Mouse (Mus musculus) neural tube, embryonic 13.5 days (tissue): ENCODE measurements around the gene Prr9. TPM values are rescaled to one million over a fixed set of nuclear protein-coding genes. Genes with fewer than 3 reads are reported as not detected.

Experiments used
- ATAC-seq: fragments of 200-750 bp; cut with Nextera tagmentation; 2 replicates; pipeline ENCODE4 v1.8.0; 2017; ENCODE audit warnings: low read depth, mild to moderate bottlenecking, moderate TSS enrichment, moderate library complexity
- H3K27ac ChIP-seq: fragments of 300-500 bp; sonication (generic); replicated peaks from 2 replicates; pipeline ENCODE4 v1.5.1; 2015; ENCODE audit warnings: moderate library complexity, mild to moderate bottlenecking, inconsistent platforms
- H3K27me3 ChIP-seq: fragments of 300-500 bp; sonication (generic); 2 replicates; pipeline ENCODE4 v1.6.1; 2015; ENCODE audit warnings: mild to moderate bottlenecking, inconsistent platforms
- H3K36me3 ChIP-seq: fragments of 300-500 bp; sonication (generic); 2 replicates; pipeline ENCODE4 v1.6.1; 2015; ENCODE audit warnings: mild to moderate bottlenecking, inconsistent platforms
- H3K4me1 ChIP-seq: fragments of 300-500 bp; sonication (generic); replicated peaks from 2 replicates; pipeline ENCODE4 v1.6.1; 2015; ENCODE audit warnings: inconsistent platforms
- H3K4me2 ChIP-seq: fragments of 300-500 bp; sonication (generic); 2 replicates; pipeline ENCODE4 v1.6.1; 2015; ENCODE audit warnings: inconsistent platforms, mild to moderate bottlenecking, moderate library complexity
- H3K4me3 ChIP-seq: fragments of 300-500 bp; sonication (generic); 2 replicates; pipeline ENCODE4 v1.5.1; 2015; ENCODE audit warnings: mild to moderate bottlenecking, inconsistent platforms
- H3K9ac ChIP-seq: fragments of 300-500 bp; sonication (generic); 2 replicates; pipeline ENCODE4 v1.6.1; 2015; ENCODE audit warnings: moderate library complexity, mild to moderate bottlenecking, inconsistent platforms
- H3K9me3 ChIP-seq: fragments of 300-500 bp; sonication (generic); 2 replicates; pipeline ENCODE4 v1.6.1; 2016; ENCODE audit warnings: inconsistent platforms
- WGBS: fragments of 180-500 bp; shearing (Covaris S2); methylation state at CpG from one replicate; pipeline ENCODE4 v1.1.7; 2015; 5-methylcytosine and 5-hydroxymethylcytosine counted together
- polyA plus RNA-seq: library from polyadenylated mRNA; unstranded; fragments of >200 nt; fragmentation: Nextera tagmentation; extraction: Ambion mirVana; gene quantifications from 2 replicates; pipeline ENCODE4 v1.2.1, GENCODE M21; 2015

Gene Prr9
- not detected in 2 replicates for polyA plus RNA-seq

DNA sequence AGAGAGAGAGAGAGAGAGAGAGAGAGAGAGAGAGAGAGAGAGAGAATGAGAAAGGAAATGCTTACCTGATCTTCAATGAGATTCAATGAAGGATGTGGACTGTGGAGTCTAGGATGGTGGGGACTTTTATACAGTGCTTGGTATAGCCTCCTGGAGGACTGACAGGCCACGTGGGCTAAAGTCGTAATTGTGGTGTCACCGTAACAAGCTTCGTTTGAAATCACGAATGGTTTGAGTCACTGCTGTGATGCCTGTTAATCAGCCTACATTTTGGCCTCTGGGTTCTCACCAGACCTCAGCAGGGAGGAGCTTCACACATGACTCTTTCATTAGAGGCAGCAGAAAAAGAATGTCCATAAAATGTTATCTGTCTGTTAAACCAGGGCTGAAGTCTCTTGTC is at the start of gene Prr9:
Prr9 (minus strand) TSS at position 101 of the 400 bp plus-strand sequence.
- no peak for ATAC-seq
- WGBS, result 83% methylated on average over 5 of the region's 5 CpGs
- H3K9me3 ChIP-seq, result no peaks in the 10 kb centered on the region
- no peaks in the 10 kb centered on the region for H3K36me3 ChIP-seq
- H3K4me2 ChIP-seq, result no peak within 1 kb of the TSS
- no peak within 1 kb of the TSS for H3K9ac ChIP-seq
- no peak within 1 kb of the TSS for H3K4me3 ChIP-seq
- no peak within 1 kb of the TSS for H3K27ac ChIP-seq
- no peaks in the 10 kb centered on the region for H3K4me1 ChIP-seq
- H3K27me3 ChIP-seq, result no peaks in the 10 kb centered on the region

DNA sequence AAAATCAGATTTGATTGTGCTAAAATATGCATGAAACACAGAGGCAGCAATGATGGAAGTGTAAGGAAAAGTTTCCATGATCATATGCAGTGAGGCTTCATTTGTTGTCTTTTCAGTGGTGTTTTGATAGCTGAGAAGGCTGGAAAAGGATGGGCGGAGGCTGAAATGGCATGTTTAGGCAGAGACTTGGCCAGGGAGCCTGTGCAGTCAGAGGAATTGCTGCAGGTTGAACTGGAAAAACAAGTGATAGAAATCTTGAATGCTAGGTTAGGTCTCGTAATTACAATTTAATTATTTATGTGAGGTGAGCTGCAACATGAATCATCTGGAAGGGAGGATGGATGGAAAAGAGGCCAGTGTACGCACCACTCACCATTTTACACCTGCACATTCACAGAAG is 46.1 kb upstream of the Prr9 start:
- 90% methylated on average over 3 of the region's 3 CpGs for WGBS
- no peak overlapping the region for H3K27ac ChIP-seq
- no peak for ATAC-seq
- no peaks in the 10 kb centered on the region for H3K36me3 ChIP-seq
- no peak overlapping the region for H3K4me2 ChIP-seq
- no peak overlapping the region for H3K9ac ChIP-seq
- H3K9me3 ChIP-seq, result no peaks in the 10 kb centered on the region
- H3K27me3 ChIP-seq, result no peaks in the 10 kb centered on the region
- no peak overlapping the region for H3K4me3 ChIP-seq
- no peaks in the 10 kb centered on the region for H3K4me1 ChIP-seq

GRCm38 (mm10) chr3:92153322-92153721 is 29.6 kb upstream of the Prr9 start:
- ATAC-seq, result no peak
- Histone ChIP-seq H3K4me3 (no peak overlapping the region), H3K27ac (no peak overlapping the region), H3K4me1 (no peaks in the 10 kb centered on the region), H3K9ac (no peak overlapping the region), H3K4me2 (no peak overlapping the region), H3K36me3 (no peaks in the 10 kb centered on the region), H3K9me3 (no peaks in the 10 kb centered on the region), H3K27me3 (no peaks in the 10 kb centered on the region)

GRCm38 (mm10) chr3:92150631-92151277 is 27.0 kb upstream of the Prr9 start:
- Histone ChIP-seq H3K27ac (no peak overlapping the region), H3K9ac (no peak overlapping the region), H3K4me1 (no peaks in the 10 kb centered on the region), H3K4me2 (peak overlapping the region; percentile 24; the same call in 1 of the 2 replicates), H3K27me3 (no peaks in the 10 kb centered on the region), H3K36me3 (no peaks in the 10 kb centered on the region), H3K4me3 (no peak overlapping the region), H3K9me3 (no peaks in the 10 kb centered on the region)
- WGBS, result 24% methylated on average over 8 of the region's 8 CpGs
- peak; percentile 93 for ATAC-seq

DNA sequence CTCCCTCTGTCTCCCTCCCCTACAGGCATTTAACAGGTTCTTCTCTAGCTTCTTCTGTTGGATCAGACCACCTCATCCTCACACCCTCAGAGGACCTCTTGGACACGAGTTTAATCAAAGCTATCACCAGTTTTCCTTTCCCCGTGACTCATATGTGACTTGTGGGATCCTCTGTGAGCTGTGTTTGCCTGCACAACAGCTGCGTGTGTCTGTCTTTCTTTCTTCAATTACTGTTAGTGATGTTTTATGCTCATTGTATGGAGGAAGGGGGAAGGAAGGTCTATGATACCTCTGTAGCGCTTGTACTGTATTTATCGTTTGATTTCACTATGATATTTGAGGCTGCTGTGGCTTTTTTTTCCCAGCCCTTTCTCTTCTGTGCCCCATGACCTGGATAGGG is 24.2 kb upstream of the Prr9 start:
- Histone ChIP-seq H3K4me1 (no peaks in the 10 kb centered on the region), H3K27me3 (no peaks in the 10 kb centered on the region), H3K9me3 (no peaks in the 10 kb centered on the region), H3K4me3 (no peak overlapping the region), H3K4me2 (no peak overlapping the region), H3K27ac (no peak overlapping the region), H3K9ac (no peak overlapping the region), H3K36me3 (no peaks in the 10 kb centered on the region)
- 79% methylated on average over 5 of the region's 5 CpGs for WGBS
- no peak for ATAC-seq

- no peak for ATAC-seq
- WGBS, result 53% methylated on average over 2 of the region's 2 CpGs
- H3K4me3 ChIP-seq, result no peak overlapping the region
- no peaks in the 10 kb centered on the region for H3K36me3 ChIP-seq
- no peaks in the 10 kb centered on the region for H3K4me1 ChIP-seq
- no peak overlapping the region for H3K27ac ChIP-seq
- H3K9ac ChIP-seq, result no peak overlapping the region
- no peaks in the 10 kb centered on the region for H3K9me3 ChIP-seq
- no peaks in the 10 kb centered on the region for H3K27me3 ChIP-seq
- H3K4me2 ChIP-seq, result no peak overlapping the region
Observed at GRCm38 (mm10) chr3:92147420-92147819, 23.7 kb upstream of the Prr9 start.

- Histone ChIP-seq H3K4me3 (no peak within 1 kb of the TSS), H3K27ac (no peak within 1 kb of the TSS), H3K4me1 (no peaks in the 10 kb centered on the region), H3K9me3 (no peaks in the 10 kb centered on the region), H3K27me3 (no peaks in the 10 kb centered on the region), H3K4me2 (no peak within 1 kb of the TSS), H3K36me3 (no peaks in the 10 kb centered on the region), H3K9ac (no peak within 1 kb of the TSS)
- 77% methylated on average over 1 of the region's 1 CpGs for WGBS
- ATAC-seq, result no peak
Observed at GRCm38 (mm10) chr3:92142644-92143043, 18.9 kb upstream of the Prr9 start, which contains the start of gene Lelp1. TSS of gene Lelp1 (minus strand) at chr3:92142744.

DNA sequence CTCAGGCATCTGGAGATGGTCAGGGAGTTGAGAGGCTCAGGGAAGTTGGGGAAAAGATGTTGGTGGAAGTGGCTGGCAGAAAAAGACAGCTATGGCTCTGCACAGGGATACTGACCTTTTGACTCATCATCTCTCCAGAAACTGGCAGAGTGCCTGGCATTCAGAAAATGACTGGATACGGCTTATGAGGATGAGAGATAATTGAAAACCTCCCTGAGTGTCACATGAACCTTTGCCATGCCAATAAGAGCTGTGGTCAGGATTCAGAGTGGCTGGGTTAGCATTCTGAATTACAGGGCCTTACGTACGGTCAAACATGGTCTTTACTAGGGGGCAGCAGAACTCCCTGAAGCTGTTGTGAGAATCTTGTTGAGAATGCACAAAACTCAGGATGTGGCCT is 2.8 kb downstream of the Prr9 start:
- H3K4me2 ChIP-seq, result no peak overlapping the region
- H3K27ac ChIP-seq, result no peak overlapping the region
- ATAC-seq, result no peak
- H3K9ac ChIP-seq, result no peak overlapping the region
- 86% methylated on average over 3 of the region's 3 CpGs for WGBS
- no peaks in the 10 kb centered on the region for H3K4me1 ChIP-seq
- H3K4me3 ChIP-seq, result no peak overlapping the region
- no peaks in the 10 kb centered on the region for H3K9me3 ChIP-seq
- H3K27me3 ChIP-seq, result no peaks in the 10 kb centered on the region
- no peaks in the 10 kb centered on the region for H3K36me3 ChIP-seq

GRCm38 (mm10) chr3:92117930-92118329 is 5.8 kb downstream of the Prr9 start:
- 34% methylated on average over 3 of the region's 3 CpGs for WGBS
- no peak for ATAC-seq

GRCm38 (mm10) chr3:92111526-92111925 is 12.2 kb downstream of the Prr9 start:
- Histone ChIP-seq H3K27ac (no peak overlapping the region), H3K9me3 (no peaks in the 10 kb centered on the region), H3K4me1 (no peaks in the 10 kb centered on the region), H3K36me3 (no peaks in the 10 kb centered on the region), H3K9ac (no peak overlapping the region), H3K27me3 (no peaks in the 10 kb centered on the region), H3K4me2 (no peak overlapping the region), H3K4me3 (no peak overlapping the region)
- ATAC-seq, result no peak

More at GRCm38 (mm10) chr3:92117930-92118329, 5.8 kb downstream of the Prr9 start:
- no peak overlapping the region for H3K4me3 ChIP-seq
- no peaks in the 10 kb centered on the region for H3K4me1 ChIP-seq
- no peak overlapping the region for H3K9ac ChIP-seq
- no peaks in the 10 kb centered on the region for H3K27me3 ChIP-seq
- no peaks in the 10 kb centered on the region for H3K36me3 ChIP-seq
- H3K9me3 ChIP-seq, result no peaks in the 10 kb centered on the region
- H3K4me2 ChIP-seq, result no peak overlapping the region
- no peak overlapping the region for H3K27ac ChIP-seq

GRCm38 (mm10) chr3:92110790-92111189 is 13.0 kb downstream of the Prr9 start:
- H3K9me3 ChIP-seq, result no peaks in the 10 kb centered on the region
- ATAC-seq, result no peak
- no peaks in the 10 kb centered on the region for H3K36me3 ChIP-seq
- no peak overlapping the region for H3K9ac ChIP-seq
- no peaks in the 10 kb centered on the region for H3K27me3 ChIP-seq
- H3K4me3 ChIP-seq, result no peak overlapping the region
- H3K27ac ChIP-seq, result no peak overlapping the region
- no peaks in the 10 kb centered on the region for H3K4me1 ChIP-seq
- no peak overlapping the region for H3K4me2 ChIP-seq

- Histone ChIP-seq H3K36me3 (no peaks in the 10 kb centered on the region), H3K4me2 (no peak overlapping the region), H3K4me3 (no peak overlapping the region), H3K4me1 (no peaks in the 10 kb centered on the region), H3K27ac (no peak overlapping the region), H3K9ac (no peak overlapping the region), H3K9me3 (no peaks in the 10 kb centered on the region), H3K27me3 (no peaks in the 10 kb centered on the region)
- 0 out of 2 replicates have a peak, but pooled peaks have one; percentile 50 for ATAC-seq
- 9% methylated on average over 6 of the region's 6 CpGs for WGBS
Observed at GRCm38 (mm10) chr3:92106582-92106981, 17.2 kb downstream of the Prr9 start.

DNA sequence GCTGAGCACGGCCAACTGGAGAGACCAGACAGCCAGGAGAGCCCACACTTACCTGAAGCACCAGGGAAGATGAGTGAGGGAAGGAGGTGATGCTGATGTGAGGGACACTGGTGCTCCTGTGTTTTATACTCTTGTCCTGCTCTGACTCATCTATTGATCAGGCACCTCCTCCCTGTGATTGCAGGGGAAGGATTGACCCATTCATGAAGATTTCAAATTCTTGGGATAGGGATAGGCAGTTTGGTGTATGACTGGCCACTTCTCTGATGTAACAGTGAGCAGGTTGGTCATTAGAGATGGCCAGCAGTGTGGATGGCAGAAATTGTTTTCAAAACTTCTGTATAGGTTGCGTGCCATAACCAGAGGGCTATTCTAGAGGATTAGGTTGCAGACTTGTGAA is 40.7 kb downstream of the Prr9 start, which contains the start of gene Lor:
Lor (minus strand) TSS at position 101 of the 400 bp plus-strand sequence.
- Histone ChIP-seq H3K36me3 (no peaks in the 10 kb centered on the region), H3K9ac (peak within 1 kb of the TSS; percentile 87), H3K4me3 (peak within 1 kb of the TSS; percentile 66), H3K4me2 (peak within 1 kb of the TSS; percentile 75), H3K9me3 (no peaks in the 10 kb centered on the region), H3K27ac (peak within 1 kb of the TSS; percentile 95; the same call in 1 of the 2 replicates), H3K4me1 (peaks cover 15% of the 10 kb centered on the region), H3K27me3 (peaks cover 43% of the 10 kb centered on the region)
- 84% methylated on average over 2 of the region's 2 CpGs for WGBS
- no peak for ATAC-seq
